Mouse (Mus musculus) thymus, adult 2 months (tissue): ENCODE measurements at regions not wholly inside any gene's neighbourhood (a gene's known extent, or its start where the extent isn't known, plus 50 kb on each side); places are given as distances from the start of the nearest gene placed in this dataset.

Experiments used
- CTCF ChIP-seq: fragments of 200-500 bp; IDR thresholded peaks from 2 replicates; pipeline ENCODE4 v1.5.1; 2012; ENCODE audit warnings: mild to moderate bottlenecking, control low read depth, low read length, moderate library complexity, borderline replicate concordance; ENCODE audit not compliant: control insufficient read depth, poor library complexity, insufficient read depth; ENCODE audit errors: extremely low read depth
- POLR2A ChIP-seq: fragments of 200-500 bp; IDR thresholded peaks from 2 replicates; pipeline ENCODE4 v1.6.1; 2012; ENCODE audit warnings: mild to moderate bottlenecking, low read length, control low read depth, moderate library complexity; ENCODE audit not compliant: control insufficient read depth, poor library complexity, insufficient read depth; ENCODE audit errors: extremely low read depth

DNA sequence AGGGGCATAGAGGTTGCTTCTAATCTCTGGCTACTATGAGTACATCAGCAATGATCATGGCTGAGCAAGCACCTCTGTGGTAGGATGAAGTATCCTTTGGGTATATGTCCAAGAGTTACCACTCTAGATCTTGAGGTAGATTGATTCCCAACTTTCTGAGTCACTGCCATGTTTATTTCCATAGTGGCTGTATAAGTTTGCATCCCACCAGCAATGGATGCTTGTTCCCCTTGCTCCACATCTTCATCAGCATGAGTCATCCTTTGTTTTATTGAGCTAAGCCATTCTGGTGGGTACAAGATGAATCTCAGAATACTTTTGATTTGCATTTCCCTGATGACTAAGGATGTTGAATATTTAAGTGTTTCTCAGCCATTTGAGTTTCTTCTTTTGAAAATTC lies 86.8 kb upstream of the Irx5 start:
- TF ChIP-seq CTCF: no peak
- TF ChIP-seq POLR2A: no peak
